Mouse (Mus musculus) embryo, embryonic 10 days (tissue): ENCODE measurements around the gene Parvb.
"Not testable (repeated sequence)": the region's sequence is repeated elsewhere in the genome, so short reads cannot be mapped to it uniquely, and the experiment has no call there.

Experiments
- DNase-seq: peaks from one replicate; pipeline ENCODE4 v3.0.0-alpha.2; 2015; ENCODE audit warnings: low spot score

Parvb gene

DNA sequence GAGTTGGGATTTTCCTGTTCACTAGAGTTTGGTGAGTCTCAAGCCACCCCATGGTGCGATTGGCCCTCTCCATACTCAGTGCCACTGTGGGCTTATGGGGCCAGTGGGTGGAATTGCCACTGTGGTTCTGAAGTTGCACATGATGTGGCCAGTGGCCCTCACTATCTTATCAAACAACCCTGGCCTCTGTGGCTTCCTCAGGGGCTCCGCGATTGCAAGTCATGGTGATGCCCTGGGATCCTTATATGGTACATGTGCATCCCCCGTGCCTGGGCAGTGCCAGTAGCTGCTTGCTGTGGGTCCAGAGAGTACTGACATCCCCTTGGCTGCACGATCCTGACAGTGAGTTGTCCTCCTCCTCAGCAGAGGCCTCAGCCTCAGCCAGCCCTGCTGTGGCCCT is 25.0 kb downstream of the Parvb start:
- no peak for DNase-seq

DNA sequence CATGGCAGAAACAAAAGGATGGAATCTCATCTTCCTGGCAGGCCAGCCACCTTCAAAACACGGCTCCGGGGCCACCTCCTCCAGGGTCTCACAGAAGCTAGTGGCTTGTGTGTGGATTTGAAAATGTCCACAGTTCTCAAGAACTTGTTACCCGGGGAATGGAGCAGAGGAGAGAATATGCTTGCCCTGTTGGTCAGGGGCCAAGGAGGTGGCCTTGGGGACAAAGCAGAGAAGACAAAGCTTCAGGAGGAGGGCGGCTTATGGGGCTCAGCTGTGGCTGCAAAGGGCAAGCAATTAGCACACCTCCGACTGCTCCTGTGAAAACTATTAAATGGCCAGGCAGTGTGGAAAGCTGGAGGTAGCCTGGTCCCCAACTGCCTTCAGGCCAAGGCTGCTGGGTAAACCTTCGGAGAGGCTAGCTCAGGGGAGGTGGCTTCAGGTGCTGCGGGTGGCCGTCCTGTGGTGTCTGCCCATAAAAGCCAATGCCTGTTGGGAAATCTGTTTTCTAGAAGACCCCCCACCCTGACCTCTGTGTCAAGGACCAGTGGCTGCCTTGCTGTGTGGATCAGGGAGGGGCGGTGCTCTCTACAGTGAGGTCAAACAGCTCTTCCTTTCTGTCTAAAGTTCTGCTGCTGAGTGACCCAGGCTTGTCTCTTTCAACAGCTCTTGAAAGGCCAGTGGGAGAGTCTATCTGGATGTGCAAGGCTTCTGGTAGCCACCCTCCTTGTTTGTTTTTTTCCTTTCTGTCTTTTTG is 26.9 kb downstream of the Parvb start:
- DNase-seq, result no peak

DNA sequence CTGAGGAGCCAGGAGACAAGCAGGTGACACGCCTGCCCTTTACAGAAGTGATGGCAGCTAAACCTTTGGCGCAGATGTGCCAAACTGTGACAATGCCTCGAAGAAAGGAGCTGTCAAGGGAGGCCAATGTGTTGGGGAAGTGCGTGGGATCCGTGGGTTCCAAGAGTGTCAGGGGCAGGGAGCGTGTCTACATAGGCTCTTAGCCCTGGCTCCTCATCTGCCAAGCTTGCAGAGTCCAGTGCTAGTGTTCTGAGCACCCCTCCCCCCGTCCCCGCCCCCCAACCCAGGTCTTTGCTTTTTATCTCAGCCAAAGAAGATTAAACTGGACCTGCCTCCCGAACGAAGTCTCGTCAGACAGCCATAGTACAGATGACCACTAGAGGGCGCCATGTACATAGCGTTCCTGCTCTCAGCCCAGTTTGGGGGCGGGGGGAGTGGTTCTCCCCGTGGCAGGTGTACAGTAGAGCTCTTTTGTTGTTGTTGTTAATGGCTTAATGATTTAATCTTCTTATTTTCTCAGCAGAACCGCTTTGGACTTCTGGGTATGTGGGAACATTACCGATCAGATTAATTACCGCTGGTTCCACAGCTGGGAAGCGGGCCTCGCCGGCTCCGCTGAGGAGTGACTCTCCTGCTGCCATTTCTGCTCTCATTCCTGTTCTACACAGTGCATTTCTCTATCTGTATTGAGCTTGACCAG is 28.4 kb downstream of the Parvb start:
- peak; percentile 89 for DNase-seq

DNA sequence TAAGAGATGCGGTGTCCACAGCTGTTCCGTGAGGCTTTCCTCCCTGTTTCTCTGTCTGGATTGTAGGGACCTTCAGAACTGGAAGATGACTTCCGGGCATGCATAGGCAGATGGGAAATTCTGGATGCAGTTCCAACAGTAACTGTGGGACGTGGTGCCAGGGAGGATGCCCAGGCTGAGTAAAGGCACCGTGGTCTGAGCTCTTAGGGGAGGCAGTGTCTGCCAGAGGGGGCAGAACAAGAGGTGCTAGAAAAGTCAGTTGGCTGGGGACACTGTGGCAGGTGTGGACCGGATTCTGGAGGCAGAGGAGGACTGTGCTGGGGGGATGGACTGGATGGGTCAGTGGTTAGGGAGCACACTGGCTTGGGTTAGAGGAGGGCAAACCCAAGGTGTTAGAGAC is 30.8 kb downstream of the Parvb start:
- no peak for DNase-seq

DNA sequence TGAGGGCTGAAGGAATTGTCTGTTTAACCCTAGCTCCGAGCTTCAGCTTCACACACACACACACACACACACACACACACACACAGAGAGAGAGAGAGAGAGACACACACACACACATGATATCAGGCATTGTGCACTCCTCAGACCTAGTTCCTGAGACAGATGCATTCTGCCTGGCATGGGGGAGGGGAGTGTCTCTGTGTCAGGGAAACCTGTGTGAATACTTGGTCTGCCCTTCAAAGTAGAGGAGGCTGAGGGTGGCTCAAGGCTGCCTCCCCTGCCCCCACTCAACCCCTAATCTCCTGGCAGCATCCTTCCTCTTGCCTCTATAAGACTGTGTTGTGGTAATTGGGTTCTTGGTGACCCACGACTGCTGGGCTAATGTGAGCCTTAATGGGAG is 31.7 kb downstream of the Parvb start:
- DNase-seq, result no peak

DNA sequence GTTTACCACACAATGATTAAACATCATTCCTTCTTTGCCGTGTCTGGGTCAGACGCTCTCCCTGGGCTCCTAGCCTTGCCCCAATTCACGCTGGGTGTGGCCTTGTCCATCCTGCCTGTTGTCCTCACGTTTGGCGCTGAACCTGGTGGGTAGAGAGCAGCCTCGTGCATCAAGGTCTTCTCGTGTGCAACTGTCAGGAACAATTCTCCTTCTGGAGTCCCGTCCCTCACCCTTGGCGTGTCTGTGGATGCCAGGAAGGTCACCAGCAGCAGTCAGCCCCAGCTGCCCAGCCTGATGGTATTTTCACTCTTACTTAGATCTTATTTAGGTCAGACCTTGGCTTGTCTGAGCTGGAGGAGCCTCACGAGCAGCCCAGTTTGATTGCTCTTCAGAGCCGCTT is 33.3 kb downstream of the Parvb start:
- no peak for DNase-seq

DNA sequence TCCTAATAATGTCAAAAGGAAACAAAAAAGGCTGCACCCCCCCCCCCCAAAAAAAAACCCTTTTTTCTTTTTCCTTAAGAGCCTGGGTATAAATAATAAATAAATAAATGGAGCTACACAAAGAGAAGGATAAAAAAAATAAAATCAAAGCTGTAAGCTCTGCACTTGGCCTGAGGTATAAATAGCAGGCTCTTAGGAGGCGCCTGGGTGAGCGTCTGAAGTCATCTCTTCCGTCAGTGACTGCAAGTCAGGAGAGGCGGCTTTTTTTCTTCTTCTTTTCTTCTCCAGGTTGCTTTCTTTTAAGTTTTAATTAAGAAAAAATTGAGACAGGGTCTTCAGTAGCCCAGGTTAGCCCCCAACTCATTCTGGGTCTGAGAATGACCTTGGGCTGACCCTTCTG is 34.4 kb downstream of the Parvb start:
- no peak for DNase-seq

DNA sequence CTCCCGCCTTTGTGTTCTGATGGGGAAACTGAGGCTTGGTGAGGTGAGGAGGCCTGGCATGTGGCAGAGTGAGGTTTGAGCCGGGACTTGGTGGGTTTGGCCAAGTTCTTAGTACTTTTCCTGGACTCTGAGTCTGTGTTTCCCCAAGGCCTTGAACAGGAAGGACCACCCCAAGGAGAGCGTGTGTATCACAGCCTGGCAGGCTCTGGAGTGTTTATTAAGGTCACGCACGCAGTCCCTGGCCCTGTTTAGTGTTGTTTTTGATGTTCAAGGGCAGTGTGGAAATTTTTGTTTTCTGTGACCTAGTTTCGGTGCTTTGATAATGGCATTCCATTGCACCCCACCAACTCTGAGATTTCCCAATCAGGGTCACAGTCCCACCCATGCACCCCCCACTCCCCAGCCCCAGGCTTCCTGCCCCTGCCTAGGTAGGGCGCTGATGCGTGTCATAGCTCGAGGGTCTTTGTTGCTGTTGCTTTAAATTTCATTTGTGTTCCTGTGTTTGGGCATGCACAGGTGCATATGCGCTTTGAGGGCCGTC is 35.9 kb downstream of the Parvb start:
- DNase-seq, result no peak

DNA sequence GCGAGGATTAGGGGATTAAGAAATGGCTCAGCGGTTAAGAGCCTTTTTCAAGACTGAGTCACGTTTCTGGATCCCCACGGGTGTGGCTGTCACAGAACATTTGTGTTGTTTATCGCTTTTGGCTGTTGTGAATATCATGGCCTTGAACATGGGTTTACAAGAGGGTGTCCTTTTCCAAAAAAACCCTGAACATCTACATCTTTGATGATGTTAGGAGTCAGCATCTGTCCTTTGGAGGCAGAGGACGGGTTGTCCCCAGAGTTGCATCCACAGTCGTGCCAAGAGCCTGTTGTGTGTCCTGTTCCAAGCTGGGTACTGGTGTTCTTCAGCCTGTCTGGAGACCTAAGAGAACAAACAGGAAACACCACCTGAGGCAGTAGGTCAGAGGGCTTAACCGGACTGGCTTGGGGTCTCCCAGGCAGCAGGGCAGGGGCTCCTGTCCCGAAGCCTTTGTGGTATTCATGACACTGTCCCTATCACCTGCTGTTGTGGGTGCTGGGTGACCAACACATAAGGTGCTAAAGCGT is 37.3 kb downstream of the Parvb start:
- DNase-seq, result no peak

DNA sequence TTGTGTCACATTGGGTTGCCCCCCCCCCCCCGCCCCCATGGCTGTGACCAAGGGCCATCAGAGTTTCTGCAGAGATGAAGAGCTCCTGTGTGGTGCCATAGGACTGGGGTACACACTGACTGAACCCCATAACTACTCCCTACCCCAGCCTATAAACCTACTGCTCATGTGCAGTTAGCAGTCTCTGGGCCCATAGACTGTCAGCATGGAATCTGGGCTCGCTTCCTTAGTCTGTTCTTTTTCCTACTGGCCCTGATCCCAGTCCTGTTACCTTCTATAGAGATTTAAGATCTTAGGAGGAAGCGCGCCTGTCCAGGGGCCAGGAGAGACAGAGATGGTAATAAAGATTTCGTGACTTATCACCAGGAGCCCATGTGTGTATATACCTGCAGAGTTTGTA is 38.2 kb downstream of the Parvb start:
- no peak for DNase-seq

DNA sequence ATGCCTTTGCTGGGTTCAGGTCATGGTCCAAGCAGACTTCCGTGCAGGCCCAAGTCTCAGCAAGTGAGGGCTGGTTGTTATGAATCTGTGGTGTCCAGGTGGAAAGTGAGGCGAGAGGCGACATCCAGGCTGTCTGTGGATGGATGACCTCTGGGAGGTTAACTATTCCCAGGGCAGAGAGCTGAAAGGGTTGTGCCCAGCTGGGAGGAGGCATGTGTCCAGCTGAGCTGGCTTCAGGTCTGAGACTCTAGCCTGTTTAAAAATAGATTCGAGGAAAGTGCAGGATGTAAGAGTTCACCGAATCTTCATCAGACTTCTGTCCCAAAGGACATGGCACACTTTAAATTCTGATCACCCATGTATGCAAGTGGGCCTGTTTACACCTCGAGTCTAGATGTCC is 38.6 kb downstream of the Parvb start:
- no peak for DNase-seq

DNA sequence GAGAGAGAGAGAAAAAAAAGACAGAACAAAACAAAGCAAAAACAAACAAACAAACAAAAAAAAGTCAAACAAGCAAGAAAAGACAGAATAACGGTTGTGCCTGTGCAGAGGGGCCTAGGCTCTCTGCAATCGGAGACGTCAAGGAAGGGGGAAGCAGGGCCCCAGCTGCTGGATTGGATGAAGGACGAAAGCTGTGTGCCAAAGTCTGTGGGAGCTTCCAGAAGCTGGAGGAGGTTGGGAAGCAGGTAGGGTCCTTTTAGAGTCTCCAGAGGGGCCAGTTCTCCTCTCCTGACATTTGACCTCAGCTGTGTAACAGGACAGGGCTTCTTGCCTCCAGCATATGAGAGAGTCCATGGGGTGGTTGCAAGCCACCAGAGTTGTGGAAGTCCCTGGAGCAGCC is 44.2 kb downstream of the Parvb start:
- no peak for DNase-seq

DNA sequence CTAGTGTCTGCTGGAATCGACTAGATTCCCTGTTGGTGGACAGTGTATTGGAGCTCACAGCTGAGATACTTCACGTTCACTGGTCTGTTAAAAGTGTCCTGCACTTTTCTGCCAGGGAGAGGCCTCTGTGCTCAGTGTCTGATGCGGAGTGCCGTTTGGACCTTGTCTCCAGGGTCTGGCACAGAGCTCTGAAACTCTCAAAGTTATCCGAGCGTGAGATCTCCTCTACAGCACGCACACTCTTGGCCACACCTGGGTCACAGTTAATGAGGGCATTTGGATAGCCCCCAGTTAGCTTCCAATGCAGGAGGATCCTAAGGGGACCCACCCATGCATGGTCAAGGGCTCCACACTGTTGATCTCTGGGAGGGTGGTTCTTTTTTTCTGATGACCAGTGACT is 46.2 kb downstream of the Parvb start:
- DNase-seq, result no peak

DNA sequence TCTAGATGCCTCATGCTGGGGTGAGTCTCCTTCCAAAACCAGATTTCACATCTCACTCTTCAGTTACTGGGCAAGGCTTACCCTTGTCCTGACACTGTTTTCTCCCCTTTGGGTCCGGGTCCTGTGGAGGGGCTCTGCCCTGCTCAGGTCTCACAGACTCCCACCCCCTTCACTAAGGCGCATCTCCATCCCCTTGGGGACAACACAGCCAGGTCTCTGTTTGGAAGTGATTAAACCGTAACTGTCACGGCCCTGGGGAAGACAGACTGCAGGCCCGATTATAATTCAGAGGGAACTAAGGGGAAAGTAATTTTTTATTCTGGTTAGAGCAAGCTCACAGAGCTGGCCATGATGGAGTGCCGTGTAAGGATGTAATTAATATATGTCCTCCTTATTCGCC is 46.8 kb downstream of the Parvb start:
- DNase-seq, result no peak

DNA sequence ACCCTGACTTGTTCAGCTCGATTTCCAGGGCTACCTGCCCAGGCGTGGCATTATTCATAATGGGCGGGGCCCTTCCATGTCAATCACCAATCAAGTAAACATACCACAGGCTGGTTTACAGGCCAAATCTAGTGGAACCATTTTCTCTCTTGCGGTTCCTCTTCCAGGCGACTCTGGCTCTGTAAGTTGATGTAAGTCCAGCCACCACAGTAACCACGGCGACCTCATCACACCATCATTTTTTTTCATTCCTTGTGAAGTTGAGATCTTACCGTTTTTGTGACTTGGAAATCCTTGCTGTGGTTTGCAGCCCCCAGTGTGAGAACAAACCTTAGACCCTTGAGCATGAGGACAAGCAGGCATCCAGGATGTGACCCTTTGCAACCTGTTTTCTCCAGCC is 48.5 kb downstream of the Parvb start:
- no peak for DNase-seq

DNA sequence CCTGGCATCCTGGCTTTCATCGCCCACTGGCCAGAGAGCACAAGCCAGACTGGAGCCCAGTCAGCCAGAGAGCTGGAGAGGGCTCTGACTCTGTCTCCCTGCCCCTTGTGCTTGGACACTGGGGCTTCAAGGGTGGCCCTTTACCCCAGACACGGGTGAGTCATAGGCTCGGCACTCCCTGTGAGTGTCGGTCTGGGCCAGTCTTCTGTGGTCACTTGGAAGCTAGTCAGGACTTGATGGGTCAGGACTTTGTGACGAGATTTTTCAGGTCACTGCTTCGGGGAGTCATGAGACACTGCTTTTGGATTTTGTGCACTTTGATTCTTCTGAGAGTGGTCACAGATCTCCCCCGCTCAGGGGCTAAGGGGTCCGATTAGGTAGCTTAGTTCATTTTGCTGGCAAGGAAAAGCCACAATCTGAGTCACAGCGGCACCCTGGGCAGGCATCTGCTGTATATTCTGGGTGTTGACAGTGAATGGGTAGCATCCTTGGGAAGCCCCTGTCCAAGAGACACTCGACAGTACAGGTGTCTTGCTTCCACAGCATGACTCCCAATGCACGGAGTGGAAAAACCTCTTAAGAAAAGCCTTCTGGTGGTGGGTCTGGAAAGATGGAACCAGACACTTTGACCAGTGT is 49.0 kb downstream of the Parvb start:
- no peak for DNase-seq

DNA sequence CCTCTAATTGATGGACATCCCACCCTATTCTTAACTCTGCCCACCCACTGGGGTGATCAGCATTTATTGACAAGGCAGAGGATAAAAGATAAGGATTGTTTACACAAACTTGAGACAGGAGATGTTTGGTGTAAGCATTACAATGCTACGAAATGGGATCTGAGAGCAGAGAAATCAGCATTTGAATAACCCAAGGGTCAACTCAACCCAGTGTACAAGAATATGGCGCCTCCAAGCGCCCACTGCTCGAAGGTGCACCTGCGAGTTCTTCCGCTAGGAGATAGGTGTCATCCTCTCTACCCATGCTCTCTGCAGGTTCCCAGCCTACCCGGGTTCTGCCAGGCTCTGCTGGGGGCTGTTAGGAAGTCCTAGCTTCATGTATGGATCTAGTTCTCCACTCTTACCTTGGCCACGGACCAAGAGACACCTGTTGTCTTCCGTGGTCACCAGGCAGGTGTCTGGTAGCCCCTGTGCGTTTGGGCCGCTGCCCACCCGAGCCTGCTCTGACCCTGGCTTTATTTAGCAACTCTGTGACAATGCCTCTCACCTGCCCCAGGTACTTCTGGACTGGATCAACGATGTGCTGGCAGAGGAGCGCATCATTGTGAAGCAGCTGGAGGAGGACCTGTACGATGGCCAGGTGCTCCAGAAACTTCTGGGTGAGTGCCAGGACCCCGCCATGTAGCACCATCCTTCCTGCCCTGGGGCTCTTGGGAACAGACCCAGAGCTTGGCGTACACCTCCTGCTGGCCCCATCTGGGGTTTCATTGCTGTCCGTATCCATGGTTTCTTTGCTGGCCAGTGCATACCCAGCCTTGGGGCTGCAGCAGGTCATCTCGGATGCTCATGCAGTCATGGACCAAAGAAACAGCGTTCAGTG is 50.6 kb downstream of the Parvb start:
- DNase-seq, result no peak

DNA sequence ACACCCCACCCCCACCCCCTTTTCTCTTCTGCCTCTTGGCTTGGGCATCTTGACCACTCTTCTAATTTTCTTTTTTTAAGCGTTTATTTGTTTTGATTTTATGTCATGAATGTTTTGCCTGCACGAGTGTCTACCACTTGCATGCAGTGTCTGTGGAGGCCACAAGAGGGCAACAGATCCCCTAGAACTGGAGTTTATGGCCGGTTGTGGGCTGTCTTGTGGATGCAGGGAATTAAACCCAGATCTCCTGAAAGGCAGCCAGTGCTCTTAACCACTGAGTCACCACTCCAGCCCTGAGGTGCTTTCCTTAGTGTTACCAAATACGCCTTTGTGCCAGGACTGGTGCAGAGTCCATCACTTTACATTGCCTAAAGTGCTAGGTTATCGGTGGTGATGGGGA is 52.2 kb downstream of the Parvb start:
- peak; percentile 50 for DNase-seq

DNA sequence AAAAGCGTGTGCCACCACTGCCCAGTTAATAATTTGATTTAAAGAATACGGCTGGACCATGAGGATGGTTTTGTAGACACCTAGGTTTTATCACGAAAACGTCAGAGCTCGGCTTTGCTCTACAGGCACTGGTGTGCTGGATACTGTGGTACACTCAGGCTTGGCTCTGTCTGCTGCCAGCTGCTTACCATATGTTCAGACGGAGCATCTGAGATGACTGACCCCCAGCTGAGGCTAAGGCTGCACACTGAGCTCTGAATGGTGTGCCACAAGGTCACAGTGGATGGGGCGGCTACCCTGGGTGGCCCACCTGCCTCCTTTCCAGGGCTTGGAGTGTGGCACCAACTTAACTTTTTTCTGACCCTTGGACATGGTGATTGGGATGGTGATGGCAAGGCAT is 53.6 kb downstream of the Parvb start:
- DNase-seq, result peak; percentile 53

DNA sequence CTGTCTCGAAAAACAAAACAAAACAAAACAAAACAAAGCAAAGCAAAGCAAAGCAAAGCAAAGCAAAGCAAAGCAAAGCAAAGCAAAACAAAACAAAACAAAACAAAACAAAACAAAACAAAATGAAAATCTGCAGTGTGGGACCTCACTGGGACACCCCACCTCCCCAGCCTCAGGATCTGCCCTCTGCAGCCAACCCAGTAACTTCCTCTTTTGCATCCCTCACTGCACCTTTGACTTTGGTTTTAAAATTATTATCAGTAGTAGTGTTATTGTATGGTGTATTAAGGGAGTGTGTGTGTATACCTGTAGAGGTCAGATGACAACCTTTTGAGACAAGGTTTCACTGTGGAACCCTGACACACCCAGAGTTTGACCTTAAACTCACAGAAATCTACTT is 57.1 kb downstream of the Parvb start:
- not testable (repeated sequence) for DNase-seq

DNA sequence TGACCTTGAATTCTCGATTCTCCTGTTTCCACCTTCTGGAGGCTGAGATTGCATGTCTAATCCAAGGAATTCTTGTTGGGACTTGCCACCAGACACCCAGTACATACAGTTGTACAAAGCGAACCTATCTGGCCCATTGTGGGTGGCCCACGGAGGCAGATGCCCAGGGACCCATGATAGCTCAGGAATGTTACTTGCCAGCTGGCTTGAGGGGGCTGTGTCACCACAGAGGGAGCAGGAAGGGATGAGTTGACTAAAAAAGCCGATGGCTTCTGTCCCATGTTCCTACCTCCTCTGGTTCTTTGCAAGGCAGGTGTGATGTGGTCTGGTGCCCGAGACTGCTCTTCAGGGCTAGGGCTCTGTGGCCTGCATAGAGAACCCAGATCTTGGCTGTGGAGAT is 59.3 kb downstream of the Parvb start:
- no peak for DNase-seq

DNA sequence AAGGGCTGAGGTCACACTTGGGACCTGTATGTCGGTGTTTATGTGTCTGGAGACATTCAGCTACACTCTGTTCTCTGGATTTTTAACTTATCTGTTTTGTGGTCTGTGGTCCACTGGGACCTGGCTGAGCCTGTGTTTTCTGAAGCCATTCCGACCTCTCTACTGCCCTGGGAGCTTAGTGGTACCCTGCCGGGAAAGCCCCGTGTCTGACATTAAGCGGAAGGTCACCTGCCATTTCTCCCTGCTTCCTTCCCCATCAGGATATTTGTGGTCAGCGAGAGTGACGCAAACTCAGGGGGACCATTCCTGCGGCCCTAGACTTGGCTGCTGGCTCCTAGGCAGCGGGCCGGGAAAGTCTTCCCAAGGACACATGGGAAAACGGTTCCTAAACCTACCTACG is 61.7 kb downstream of the Parvb start:
- no peak for DNase-seq
